Mouse (Mus musculus): ENCODE results near the gene Anapc5. TPM values are rescaled to one million over a fixed set of nuclear protein-coding genes. Genes with fewer than 3 reads are reported as not detected.

Gene Anapc5
- polyA plus RNA-seq, 1 experiment from 2014 or later, result 544 TPM

DNA sequence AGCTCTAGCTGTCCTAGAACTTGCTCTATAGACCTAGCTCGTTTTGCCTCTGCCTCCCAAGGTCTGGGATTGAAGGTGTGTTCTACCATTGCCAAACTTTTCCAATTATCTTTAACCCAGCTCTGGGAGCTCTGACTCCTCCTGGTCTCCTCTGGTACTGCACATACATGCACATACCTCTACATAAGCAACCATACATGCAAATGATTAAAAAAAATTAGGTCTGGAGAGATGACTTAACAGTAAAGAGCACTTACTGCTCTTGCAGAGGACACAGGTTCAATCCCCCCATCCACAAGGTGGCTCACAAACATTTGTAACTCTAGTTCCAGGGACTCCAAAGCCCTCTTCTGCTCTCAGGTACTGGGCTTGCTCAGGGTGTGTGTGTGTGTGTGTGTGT is 2.8 kb upstream of the Anapc5 start:
- Histone ChIP-seq H3K4me1 (peaks cover 12% of the 10 kb centered on the region), H3K4me2 (no peak overlapping the region), H3K27me3 (replicated peaks) (no peaks in the 10 kb centered on the region), H3K27ac (no peak overlapping the region), H3K4me3 (no peak overlapping the region), H3K9ac (no peak overlapping the region), H3K9me3 (no peaks in the 10 kb centered on the region), H3K36me3 (replicated peaks) (0 out of 2 replicates have a peak, but pooled peaks cover 4% of the 10 kb centered on the region)
- WGBS, result 70% methylated on average over 1 of the region's 1 CpGs
- no peak for ATAC-seq (replicated peaks)

DNA sequence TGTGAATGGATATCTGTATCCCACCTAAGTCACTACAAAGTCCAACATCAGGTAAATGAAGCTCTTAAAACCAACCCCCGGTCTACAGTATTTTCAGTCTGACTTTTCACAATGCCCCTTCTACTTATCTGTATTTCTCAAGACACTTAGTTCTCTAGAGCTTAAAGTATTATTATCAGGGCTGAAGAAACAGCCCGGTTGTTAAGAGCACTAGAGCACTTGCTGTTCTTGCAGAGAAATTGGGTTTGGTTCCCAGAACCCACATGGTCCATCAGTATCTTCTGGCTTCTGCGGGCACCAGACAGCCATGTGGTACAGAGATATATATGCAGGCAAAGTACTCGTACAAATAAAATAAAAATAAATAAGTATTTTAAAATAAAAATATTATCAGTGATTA is 1.3 kb upstream of the Anapc5 start:
- Histone ChIP-seq H3K9ac (no peak overlapping the region), H3K4me1 (peaks cover 17% of the 10 kb centered on the region), H3K4me2 (no peak overlapping the region), H3K27me3 (replicated peaks) (no peaks in the 10 kb centered on the region), H3K36me3 (replicated peaks) (peaks cover 13% of the 10 kb centered on the region), H3K4me3 (no peak overlapping the region), H3K27ac (no peak overlapping the region), H3K9me3 (no peaks in the 10 kb centered on the region)
- ATAC-seq (replicated peaks), result no peak
- WGBS, result 92% methylated on average over 4 of the region's 4 CpGs

- Histone ChIP-seq H3K27ac (peak overlapping the region; percentile 98), H3K9ac (peak overlapping the region; percentile 37; the same call in 1 of the 2 replicates), H3K9me3 (no peaks in the 10 kb centered on the region), H3K4me1 (peaks cover 17% of the 10 kb centered on the region), H3K4me2 (peak overlapping the region; percentile 52), H3K4me3 (peak overlapping the region; percentile 87), H3K36me3 (replicated peaks) (peaks cover 19% of the 10 kb centered on the region), H3K27me3 (replicated peaks) (no peaks in the 10 kb centered on the region)
- peak; percentile 70 for ATAC-seq (replicated peaks)
- WGBS, result 0% methylated on average over 10 of the region's 10 CpGs
Measured at GRCm38 (mm10) chr5:122821524-122821885, 366 bp upstream of the Anapc5 start.

GRCm38 (mm10) chr5:122812699-122813098 is 8.4 kb downstream of the Anapc5 start:
- Histone ChIP-seq H3K9me3 (no peaks in the 10 kb centered on the region), H3K4me1 (no peaks in the 10 kb centered on the region), H3K27me3 (replicated peaks) (no peaks in the 10 kb centered on the region), H3K9ac (no peak overlapping the region), H3K27ac (no peak overlapping the region), H3K4me3 (no peak overlapping the region), H3K4me2 (no peak overlapping the region), H3K36me3 (replicated peaks) (peaks cover 58% of the 10 kb centered on the region)
- no peak for ATAC-seq (replicated peaks)
- WGBS, result 84% methylated on average over 3 of the region's 3 CpGs

GRCm38 (mm10) chr5:122811364-122812079 is 9.6 kb downstream of the Anapc5 start:
- Histone ChIP-seq H3K4me2 (no peak overlapping the region), H3K27me3 (replicated peaks) (no peaks in the 10 kb centered on the region), H3K4me3 (no peak overlapping the region), H3K4me1 (no peaks in the 10 kb centered on the region), H3K9ac (no peak overlapping the region), H3K36me3 (replicated peaks) (peaks cover 61% of the 10 kb centered on the region), H3K27ac (no peak overlapping the region), H3K9me3 (no peaks in the 10 kb centered on the region)
- no peak for ATAC-seq (replicated peaks)
- 96% methylated on average over 9 of the region's 9 CpGs for WGBS

DNA sequence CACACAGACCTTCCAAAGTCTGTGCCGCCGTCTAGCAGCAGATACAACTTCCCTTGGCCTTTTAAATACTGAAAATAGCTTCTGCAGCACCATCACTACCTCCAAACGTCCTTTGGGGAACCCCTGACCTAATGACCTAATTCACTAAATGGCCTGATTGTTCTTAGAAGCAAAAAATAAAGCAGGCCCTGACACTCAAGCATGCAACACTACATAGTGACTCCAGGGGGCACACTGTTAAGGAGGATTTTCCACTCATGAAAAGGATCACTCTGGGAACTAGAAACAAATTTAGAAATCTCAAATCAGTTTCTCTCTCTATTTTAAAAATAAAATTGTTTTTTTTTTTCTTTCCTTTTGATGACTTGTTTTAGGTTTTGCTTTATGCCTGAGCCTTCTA is 15.6 kb downstream of the Anapc5 start:
- H3K27ac ChIP-seq, result no peak overlapping the region
- no peak overlapping the region for H3K4me2 ChIP-seq
- no peak overlapping the region for H3K9ac ChIP-seq
- no peak for ATAC-seq (replicated peaks)
- no peaks in the 10 kb centered on the region for H3K27me3 ChIP-seq (replicated peaks)
- H3K36me3 ChIP-seq (replicated peaks), result peaks cover 71% of the 10 kb centered on the region
- H3K9me3 ChIP-seq, result no peaks in the 10 kb centered on the region
- no peaks in the 10 kb centered on the region for H3K4me1 ChIP-seq
- no peak overlapping the region for H3K4me3 ChIP-seq
- 68% methylated on average over 3 of the region's 3 CpGs for WGBS

- no peak for ATAC-seq (replicated peaks)
- Histone ChIP-seq H3K4me2 (no peak overlapping the region), H3K27me3 (replicated peaks) (no peaks in the 10 kb centered on the region), H3K4me1 (peaks cover 16% of the 10 kb centered on the region), H3K9ac (no peak overlapping the region), H3K9me3 (no peaks in the 10 kb centered on the region), H3K27ac (no peak overlapping the region), H3K4me3 (no peak overlapping the region), H3K36me3 (replicated peaks) (peaks cover 94% of the 10 kb centered on the region)
- WGBS, result 88% methylated on average over 9 of the region's 9 CpGs
Measured at GRCm38 (mm10) chr5:122802706-122803105, 18.4 kb downstream of the Anapc5 start.

- no peaks in the 10 kb centered on the region for H3K9me3 ChIP-seq
- no peak overlapping the region for H3K9ac ChIP-seq
- peaks cover 85% of the 10 kb centered on the region for H3K36me3 ChIP-seq (replicated peaks)
- H3K27ac ChIP-seq, result no peak overlapping the region
- peaks cover 16% of the 10 kb centered on the region for H3K4me1 ChIP-seq
- no peak overlapping the region for H3K4me3 ChIP-seq
- 96% methylated on average over 8 of the region's 8 CpGs for WGBS
- H3K4me2 ChIP-seq, result no peak overlapping the region
- ATAC-seq (replicated peaks), result no peak
- H3K27me3 ChIP-seq (replicated peaks), result no peaks in the 10 kb centered on the region
Measured at GRCm38 (mm10) chr5:122801684-122802083, 19.5 kb downstream of the Anapc5 start.

DNA sequence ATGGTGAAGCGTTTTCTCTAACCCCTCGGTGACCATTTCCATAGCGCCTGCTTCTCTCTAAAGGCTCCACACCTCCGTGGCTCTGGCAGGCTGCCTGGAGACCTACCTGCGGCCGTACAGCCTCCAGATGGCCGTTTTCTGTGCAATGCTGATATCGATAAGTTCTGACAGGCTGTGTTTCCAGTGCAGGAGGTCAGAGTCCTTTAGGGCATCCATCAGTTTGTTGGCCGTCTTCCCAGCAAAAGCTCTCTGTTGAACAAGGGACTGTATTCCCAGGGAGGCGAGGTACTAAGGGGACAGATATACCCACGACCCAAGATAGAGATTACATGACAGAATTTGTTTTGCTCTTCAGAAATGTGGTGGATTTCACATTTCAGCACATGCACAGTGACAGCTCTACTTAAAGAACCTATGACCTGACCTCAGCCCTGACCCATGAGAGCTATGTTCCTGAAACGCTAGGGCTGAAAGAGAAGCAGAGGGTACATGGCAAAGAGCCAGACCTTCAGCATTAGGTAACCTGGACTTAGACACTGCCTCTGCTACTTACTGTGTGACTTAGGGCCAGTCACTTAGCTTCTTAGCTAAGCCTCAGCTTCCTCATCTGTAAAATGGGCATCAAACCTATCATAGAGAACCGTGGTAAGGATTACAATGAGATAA is 20.7 kb downstream of the Anapc5 start:
- Histone ChIP-seq H3K4me1 (peaks cover 16% of the 10 kb centered on the region), H3K4me2 (no peak overlapping the region)

GRCm38 (mm10) chr5:122799379-122800344 is 21.5 kb downstream of the Anapc5 start:
- peaks cover 16% of the 10 kb centered on the region for H3K4me1 ChIP-seq
- peak overlapping the region; percentile 62 for H3K27ac ChIP-seq
- no peaks in the 10 kb centered on the region for H3K27me3 ChIP-seq (replicated peaks)
- H3K4me2 ChIP-seq, result no peak overlapping the region
- H3K9ac ChIP-seq, result no peak overlapping the region
- H3K4me3 ChIP-seq, result no peak overlapping the region
- peaks cover 71% of the 10 kb centered on the region for H3K36me3 ChIP-seq (replicated peaks)
- WGBS, result 75% methylated on average over 17 of the region's 17 CpGs
- ATAC-seq (replicated peaks), result no peak
- H3K9me3 ChIP-seq, result no peaks in the 10 kb centered on the region

More for the DNA sequence above, 20.7 kb downstream of the Anapc5 start:
- Histone ChIP-seq H3K36me3 (replicated peaks) (peaks cover 79% of the 10 kb centered on the region), H3K4me3 (no peak overlapping the region), H3K9me3 (no peaks in the 10 kb centered on the region), H3K9ac (no peak overlapping the region), H3K27me3 (replicated peaks) (no peaks in the 10 kb centered on the region), H3K27ac (no peak overlapping the region)
- ATAC-seq (replicated peaks), result no peak
- WGBS, result 81% methylated on average over 13 of the region's 13 CpGs

DNA sequence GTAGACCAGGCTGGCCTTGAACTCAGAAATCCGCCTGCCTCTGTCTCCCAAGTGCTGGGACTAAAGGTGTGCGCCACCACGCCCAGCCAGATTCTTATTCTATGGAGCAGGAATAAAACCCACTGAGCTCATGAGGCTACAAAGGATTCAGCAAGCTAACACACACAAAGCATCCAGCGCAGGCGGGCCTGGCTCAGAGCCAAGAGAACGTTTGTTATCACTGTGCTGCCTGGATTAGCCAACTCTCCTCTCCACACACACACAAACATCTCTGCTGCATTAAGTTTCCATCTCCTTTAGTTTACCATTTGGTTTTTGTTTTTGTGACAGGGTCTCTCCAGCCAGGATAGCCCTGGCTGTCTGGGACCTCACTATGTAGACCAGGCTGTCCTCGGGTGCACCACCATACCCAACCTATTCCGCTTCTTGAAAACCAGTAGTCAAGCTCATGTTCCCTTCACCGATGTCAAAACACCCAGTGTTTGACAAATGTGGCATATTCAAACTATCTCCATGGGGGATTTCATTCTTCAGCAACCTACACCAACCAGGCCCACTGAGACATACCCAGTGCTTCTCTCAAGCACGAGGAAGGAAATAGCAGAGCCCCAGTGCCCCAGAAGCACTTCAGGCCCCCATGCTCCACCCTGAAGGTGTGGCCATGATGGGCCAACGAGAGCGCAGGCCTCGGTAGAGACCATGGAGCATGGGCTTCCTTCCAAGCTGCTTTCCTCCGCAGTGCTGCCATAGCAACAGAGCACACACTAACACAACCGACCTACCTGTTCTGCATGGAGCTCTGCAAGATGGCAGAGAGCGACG is 22.4 kb downstream of the Anapc5 start:
- no peak overlapping the region for H3K9ac ChIP-seq

More for the DNA sequence above, 22.4 kb downstream of the Anapc5 start:
- Histone ChIP-seq H3K4me2 (no peak overlapping the region), H3K4me3 (no peak overlapping the region), H3K36me3 (replicated peaks) (peaks cover 66% of the 10 kb centered on the region), H3K4me1 (peaks cover 16% of the 10 kb centered on the region), H3K9me3 (no peaks in the 10 kb centered on the region), H3K27me3 (replicated peaks) (no peaks in the 10 kb centered on the region), H3K27ac (peak overlapping the region; percentile 62)
- 63% methylated on average over 17 of the region's 17 CpGs for WGBS
- peak; percentile 63 for ATAC-seq (replicated peaks)

All from midbrain, embryonic 15.5 days (tissue).